Mouse (Mus musculus): ENCODE results near the gene Gm16506. TPM values are rescaled to one million over a fixed set of nuclear protein-coding genes. Genes with fewer than 3 reads are reported as not detected.

The Gm16506 gene
- polyA plus RNA-seq (2012; rRNA removed), result not detected in 2 replicates

GRCm38 (mm10) chr14:43727385-43727784, at the start of gene Gm16506:
TSS of gene Gm16506 (minus strand) at chr14:43727485.

GRCm38 (mm10) chr14:43747566-43747965, 20.3 kb upstream of the Gm16506 start, which contains the start of gene Gm6526:
TSS of gene Gm6526 (plus strand) at chr14:43747866.

GRCm38 (mm10) chr14:43697621-43698020, 29.7 kb downstream of the Gm16506 start, which contains the start of gene Gm7324:
TSS of gene Gm7324 (plus strand) at chr14:43697828.

GRCm38 (mm10) chr14:43677099-43677498, 50.2 kb downstream of the Gm16506 start, which contains the start of gene Gm8165:
TSS of gene Gm8165 (minus strand) at chr14:43677199.

Other genes starting within 250 kb of the Gm16506 start
- gene Gm5799, start 183.9 kb downstream of the Gm16506 start, polyA plus RNA-seq (2012; rRNA removed), result not detected in 2 replicates
- not detected in 2 replicates for gene Gm17654, start 148.3 kb downstream of the Gm16506 start, polyA plus RNA-seq (2012; rRNA removed)
- not detected in 2 replicates for gene Gm10375, start 119.5 kb downstream of the Gm16506 start, polyA plus RNA-seq (2012; rRNA removed)
- not detected in 2 replicates for gene Gm8165, start 50.3 kb downstream of the Gm16506 start, polyA plus RNA-seq (2012; rRNA removed)
- not detected in 2 replicates for gene Gm7324, start 29.7 kb downstream of the Gm16506 start, polyA plus RNA-seq (2012; rRNA removed)
- gene Gm6526, start 20.4 kb upstream of the Gm16506 start, polyA plus RNA-seq (2012; rRNA removed), result not detected in 2 replicates
- gene Gm8180, start 57.3 kb upstream of the Gm16506 start, polyA plus RNA-seq (2012; rRNA removed), result not detected in 2 replicates
- gene Ear1, start 148.0 kb upstream of the Gm16506 start, polyA plus RNA-seq (2012; rRNA removed), result not detected in 2 replicates
- gene Ear10, start 196.1 kb upstream of the Gm16506 start, polyA plus RNA-seq (2012; rRNA removed), result not detected in 2 replicates
- gene Gm8113, start 197.9 kb upstream of the Gm16506 start, polyA plus RNA-seq (2012; rRNA removed), result 0.16 and 0.20 TPM in 2 replicates
- gene Ang5, start 229.6 kb upstream of the Gm16506 start, polyA plus RNA-seq (2012; rRNA removed), result not detected in 2 replicates